Mouse (Mus musculus) neural tube, embryonic 11.5 days (tissue): ENCODE results near the gene Mapk7. TPM values are rescaled to one million over a fixed set of nuclear protein-coding genes. Genes with fewer than 3 reads are reported as not detected.

Experiments used
- ATAC-seq: fragments of 200-750 bp; cut with Nextera tagmentation; 2 replicates; pipeline ENCODE4 v1.8.0; 2017; ENCODE audit warnings: moderate number of reproducible peaks, mild to moderate bottlenecking, moderate TSS enrichment, moderate library complexity; ENCODE audit not compliant: insufficient read depth, low FRiP score, low TSS enrichment
- DNase-seq: peaks from one replicate; pipeline ENCODE4 v3.0.0-alpha.2; 2015; ENCODE audit warnings: low spot score
- H3K27ac ChIP-seq: fragments of 300-500 bp; sonication (generic); 2 replicates; pipeline ENCODE4 v1.5.1; 2014; ENCODE audit warnings: low read depth, mild to moderate bottlenecking, low read length
- H3K27me3 ChIP-seq: fragments of 300-500 bp; sonication (generic); 2 replicates; pipeline ENCODE4 v1.6.1; 2014; ENCODE audit warnings: mild to moderate bottlenecking, low read length, mixed read lengths; ENCODE audit not compliant: control insufficient read depth, insufficient read depth
- H3K36me3 ChIP-seq: fragments of 300-500 bp; sonication (generic); 2 replicates; pipeline ENCODE4 v1.6.1; 2014; ENCODE audit warnings: mild to moderate bottlenecking, low read length, moderate library complexity, mixed read lengths; ENCODE audit not compliant: control insufficient read depth, insufficient read depth
- H3K4me1 ChIP-seq: fragments of 300-500 bp; sonication (generic); 2 replicates; pipeline ENCODE4 v1.6.1; 2014; ENCODE audit warnings: low read length, mixed read lengths; ENCODE audit not compliant: control insufficient read depth, insufficient read depth
- H3K4me2 ChIP-seq: fragments of 300-500 bp; sonication (generic); 2 replicates; pipeline ENCODE4 v1.6.1; 2014; ENCODE audit warnings: low read depth, mild to moderate bottlenecking, moderate library complexity
- H3K4me3 ChIP-seq: fragments of 300-500 bp; sonication (generic); 2 replicates; pipeline ENCODE4 v1.5.1; 2014; ENCODE audit warnings: low read depth, low read length
- H3K9ac ChIP-seq: fragments of 300-500 bp; sonication (generic); 2 replicates; pipeline ENCODE4 v1.6.1; 2014; ENCODE audit warnings: mild to moderate bottlenecking, low read length
- H3K9me3 ChIP-seq: fragments of 300-500 bp; sonication (generic); 2 replicates; pipeline ENCODE4 v1.6.1; 2016; ENCODE audit warnings: low read length; ENCODE audit not compliant: control insufficient read depth
- WGBS: fragments of 180-500 bp; shearing (Covaris S2); extraction: QIAGEN DNeasy Blood & Tissue Kit; methylation state at CpG from one replicate; pipeline ENCODE4 v1.1.7; 2014; 5-methylcytosine and 5-hydroxymethylcytosine counted together
- polyA plus RNA-seq: library from polyadenylated mRNA; unstranded; fragments of >200 nt; fragmentation: Nextera tagmentation; extraction: Ambion mirVana; gene quantifications from 2 replicates; pipeline ENCODE4 v1.2.1, GENCODE M21; 2014

The Mapk7 gene
- polyA plus RNA-seq: 70.1 and 76.7 TPM in 2 replicates

- Histone ChIP-seq H3K9ac (peak within 1 kb of the TSS; percentile 86), H3K36me3 (peaks cover 18% of the 10 kb centered on the region), H3K27me3 (no peaks in the 10 kb centered on the region), H3K9me3 (no peaks in the 10 kb centered on the region), H3K4me1 (peaks cover 11% of the 10 kb centered on the region), H3K4me3 (peak within 1 kb of the TSS; percentile 84), H3K27ac (peak within 1 kb of the TSS; percentile 80), H3K4me2 (peak within 1 kb of the TSS; percentile 90)
- DNase-seq: peak; percentile 100
- under 1% methylated on average over 60 of the region's 62 CpGs for WGBS
- peak; percentile 95 for ATAC-seq
Measured at GRCm38 (mm10) chr11:61494129-61494997, at the start of gene Mapk7. TSS of gene Mapk7 (minus strand) at chr11:61494406.

- Histone ChIP-seq H3K9ac (no peak overlapping the region), H3K27ac (no peak overlapping the region), H3K4me3 (no peak overlapping the region), H3K4me1 (no peaks in the 10 kb centered on the region), H3K4me2 (no peak overlapping the region), H3K36me3 (no peaks in the 10 kb centered on the region), H3K9me3 (no peaks in the 10 kb centered on the region), H3K27me3 (no peaks in the 10 kb centered on the region)
- no peak for ATAC-seq
- no peak for DNase-seq
- WGBS: 90% methylated on average over 2 of the region's 2 CpGs
Measured at GRCm38 (mm10) chr11:61541106-61541505, 46.9 kb upstream of the Mapk7 start.

GRCm38 (mm10) chr11:61540642-61541041 lies 46.4 kb upstream of the Mapk7 start:
- Histone ChIP-seq H3K27me3 (no peaks in the 10 kb centered on the region), H3K9me3 (no peaks in the 10 kb centered on the region), H3K4me2 (no peak overlapping the region), H3K9ac (no peak overlapping the region), H3K4me1 (no peaks in the 10 kb centered on the region), H3K27ac (no peak overlapping the region), H3K4me3 (no peak overlapping the region), H3K36me3 (no peaks in the 10 kb centered on the region)
- no peak for ATAC-seq
- 94% methylated on average over 7 of the region's 7 CpGs for WGBS
- DNase-seq: no peak

GRCm38 (mm10) chr11:61537362-61537761 lies 43.2 kb upstream of the Mapk7 start:
- Histone ChIP-seq H3K36me3 (no peaks in the 10 kb centered on the region), H3K4me3 (no peak overlapping the region), H3K4me2 (no peak overlapping the region), H3K27ac (no peak overlapping the region), H3K9ac (no peak overlapping the region), H3K4me1 (no peaks in the 10 kb centered on the region), H3K9me3 (no peaks in the 10 kb centered on the region), H3K27me3 (no peaks in the 10 kb centered on the region)
- no peak for DNase-seq
- no peak for ATAC-seq
- 90% methylated on average over 3 of the region's 3 CpGs for WGBS

GRCm38 (mm10) chr11:61536952-61537351 lies 42.7 kb upstream of the Mapk7 start:
- WGBS: 80% methylated on average over 3 of the region's 3 CpGs
- no peak overlapping the region for H3K4me2 ChIP-seq
- H3K27ac ChIP-seq: no peak overlapping the region
- H3K27me3 ChIP-seq: no peaks in the 10 kb centered on the region
- no peak overlapping the region for H3K9ac ChIP-seq
- H3K36me3 ChIP-seq: no peaks in the 10 kb centered on the region
- H3K4me1 ChIP-seq: no peaks in the 10 kb centered on the region
- H3K9me3 ChIP-seq: no peaks in the 10 kb centered on the region
- no peak overlapping the region for H3K4me3 ChIP-seq
- ATAC-seq: no peak
- no peak for DNase-seq

- Histone ChIP-seq H3K4me3 (no peak overlapping the region), H3K4me2 (no peak overlapping the region), H3K4me1 (no peaks in the 10 kb centered on the region), H3K27ac (no peak overlapping the region), H3K9me3 (no peaks in the 10 kb centered on the region), H3K27me3 (no peaks in the 10 kb centered on the region), H3K9ac (no peak overlapping the region), H3K36me3 (no peaks in the 10 kb centered on the region)
- no peak for DNase-seq
- ATAC-seq: no peak
- WGBS: 67% methylated on average over 1 of the region's 1 CpGs
Measured at GRCm38 (mm10) chr11:61535530-61535929, 41.3 kb upstream of the Mapk7 start.

- no peak overlapping the region for H3K4me2 ChIP-seq
- H3K4me1 ChIP-seq: peaks cover 4% of the 10 kb centered on the region
- no peak overlapping the region for H3K9ac ChIP-seq
- 62% methylated on average over 5 of the region's 5 CpGs for WGBS
- H3K27ac ChIP-seq: no peak overlapping the region
- DNase-seq (peak; percentile 21), ATAC-seq (no peak)
- H3K9me3 ChIP-seq: no peaks in the 10 kb centered on the region
- no peak overlapping the region for H3K4me3 ChIP-seq
- H3K27me3 ChIP-seq: no peaks in the 10 kb centered on the region
- no peaks in the 10 kb centered on the region for H3K36me3 ChIP-seq
Measured at GRCm38 (mm10) chr11:61533571-61533970, 39.4 kb upstream of the Mapk7 start.

- Histone ChIP-seq H3K36me3 (no peaks in the 10 kb centered on the region), H3K4me1 (peaks cover 4% of the 10 kb centered on the region), H3K9ac (no peak overlapping the region), H3K27ac (no peak overlapping the region), H3K4me2 (no peak overlapping the region), H3K27me3 (no peaks in the 10 kb centered on the region), H3K4me3 (no peak overlapping the region), H3K9me3 (no peaks in the 10 kb centered on the region)
- DNase-seq: no peak
- WGBS: 94% methylated on average over 2 of the region's 2 CpGs
- no peak for ATAC-seq
Measured at GRCm38 (mm10) chr11:61532820-61533219, 38.6 kb upstream of the Mapk7 start.

GRCm38 (mm10) chr11:61529268-61529713 lies 35.1 kb upstream of the Mapk7 start:
- DNase-seq (peak; percentile 19), ATAC-seq (no peak)
- no peak overlapping the region for H3K9ac ChIP-seq
- no peak overlapping the region for H3K27ac ChIP-seq
- H3K4me2 ChIP-seq: no peak overlapping the region
- peaks cover 4% of the 10 kb centered on the region for H3K4me1 ChIP-seq
- H3K36me3 ChIP-seq: no peaks in the 10 kb centered on the region
- H3K4me3 ChIP-seq: no peak overlapping the region
- no peaks in the 10 kb centered on the region for H3K9me3 ChIP-seq
- 37% methylated on average over 4 of the region's 4 CpGs for WGBS
- no peaks in the 10 kb centered on the region for H3K27me3 ChIP-seq
